Mouse (Mus musculus) neural tube, embryonic 11.5 days (tissue): Measurements from ENCODE around the gene Atp1a2. TPM values are rescaled to one million over a fixed set of nuclear protein-coding genes. Genes with fewer than 3 reads are reported as not detected.
A peak's percentile ranks its signal among the peaks of the same experiment; 100 is the strongest.
"Not testable (repeated sequence)": the region's sequence is repeated elsewhere in the genome, so short reads cannot be mapped to it uniquely, and the experiment has no call there.

Experiments
- ATAC-seq: fragments of 200-750 bp; cut with Nextera tagmentation; 2 replicates; pipeline ENCODE4 v1.8.0; 2017; ENCODE audit warnings: moderate number of reproducible peaks, mild to moderate bottlenecking, moderate TSS enrichment, moderate library complexity; ENCODE audit not compliant: insufficient read depth, low FRiP score, low TSS enrichment
- DNase-seq: peaks from one replicate; pipeline ENCODE4 v3.0.0-alpha.2; 2015; ENCODE audit warnings: low spot score
- H3K27ac ChIP-seq: fragments of 300-500 bp; sonication (generic); 2 replicates; pipeline ENCODE4 v1.5.1; 2014; ENCODE audit warnings: low read depth, mild to moderate bottlenecking, low read length
- H3K27me3 ChIP-seq: fragments of 300-500 bp; sonication (generic); 2 replicates; pipeline ENCODE4 v1.6.1; 2014; ENCODE audit warnings: mild to moderate bottlenecking, low read length, mixed read lengths; ENCODE audit not compliant: control insufficient read depth, insufficient read depth
- H3K36me3 ChIP-seq: fragments of 300-500 bp; sonication (generic); 2 replicates; pipeline ENCODE4 v1.6.1; 2014; ENCODE audit warnings: mild to moderate bottlenecking, low read length, moderate library complexity, mixed read lengths; ENCODE audit not compliant: control insufficient read depth, insufficient read depth
- H3K4me1 ChIP-seq: fragments of 300-500 bp; sonication (generic); 2 replicates; pipeline ENCODE4 v1.6.1; 2014; ENCODE audit warnings: low read length, mixed read lengths; ENCODE audit not compliant: control insufficient read depth, insufficient read depth
- H3K4me2 ChIP-seq: fragments of 300-500 bp; sonication (generic); 2 replicates; pipeline ENCODE4 v1.6.1; 2014; ENCODE audit warnings: low read depth, mild to moderate bottlenecking, moderate library complexity
- H3K4me3 ChIP-seq: fragments of 300-500 bp; sonication (generic); 2 replicates; pipeline ENCODE4 v1.5.1; 2014; ENCODE audit warnings: low read depth, low read length
- H3K9ac ChIP-seq: fragments of 300-500 bp; sonication (generic); 2 replicates; pipeline ENCODE4 v1.6.1; 2014; ENCODE audit warnings: mild to moderate bottlenecking, low read length
- H3K9me3 ChIP-seq: fragments of 300-500 bp; sonication (generic); 2 replicates; pipeline ENCODE4 v1.6.1; 2016; ENCODE audit warnings: low read length; ENCODE audit not compliant: control insufficient read depth
- WGBS: fragments of 180-500 bp; shearing (Covaris S2); extraction: QIAGEN DNeasy Blood & Tissue Kit; methylation state at CpG from one replicate; pipeline ENCODE4 v1.1.7; 2014; 5-methylcytosine and 5-hydroxymethylcytosine counted together
- polyA plus RNA-seq: library from polyadenylated mRNA; unstranded; fragments of >200 nt; fragmentation: Nextera tagmentation; extraction: Ambion mirVana; gene quantifications from 2 replicates; pipeline ENCODE4 v1.2.1, GENCODE M21; 2014

The Atp1a2 gene
- polyA plus RNA-seq, 1 experiment from 2014 or later, result 1.3 TPM

DNA sequence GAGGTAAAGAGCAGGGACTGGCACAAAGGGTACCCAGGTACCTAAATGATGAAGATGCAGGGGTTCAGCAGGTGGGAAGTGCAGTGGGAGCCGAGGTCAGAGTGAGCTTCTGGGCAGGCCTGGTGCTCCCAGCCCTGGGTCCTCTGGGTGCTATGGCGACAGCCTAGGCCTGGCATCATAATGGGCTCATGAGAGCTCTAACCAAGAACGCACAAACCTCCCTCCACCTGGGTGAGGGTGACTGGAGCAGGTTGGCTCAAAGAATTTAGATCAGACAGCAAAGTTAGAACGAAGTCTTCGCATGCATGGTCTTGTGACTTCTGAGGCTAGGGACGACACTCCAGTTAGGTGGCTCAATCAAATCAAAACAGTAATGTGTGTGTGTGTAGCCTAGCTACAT is 39.5 kb downstream of the Atp1a2 start, which contains the start of gene Atp1a4:
Gene Atp1a4, minus strand, starts transcription at position 101 of the 400 bp plus-strand sequence.
- no peak for DNase-seq
- no peak within 1 kb of the TSS for H3K4me3 ChIP-seq

DNA sequence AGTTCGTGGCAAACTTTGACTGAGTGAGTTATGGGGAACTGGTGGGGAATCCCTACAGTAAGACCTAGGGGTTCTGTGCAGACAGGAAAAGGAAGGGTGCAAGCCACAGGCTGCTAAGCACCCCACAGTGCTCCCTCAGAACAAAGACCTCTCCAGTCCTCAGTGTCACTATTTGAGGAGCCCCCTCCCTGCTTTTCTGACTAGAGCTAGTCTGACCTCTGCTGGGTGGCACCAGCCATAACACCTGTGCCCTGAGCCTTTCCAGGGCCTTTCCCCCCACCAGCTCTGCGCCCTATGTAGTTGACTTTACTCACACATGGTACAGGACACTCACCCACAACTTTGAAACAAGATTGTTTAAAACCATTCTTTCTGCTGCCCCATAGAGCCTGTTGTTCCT is 50.2 kb downstream of the Atp1a2 start:
- no peak overlapping the region for H3K4me3 ChIP-seq
- peak; percentile 61 for DNase-seq

More for the DNA sequence above, 39.5 kb downstream of the Atp1a2 start, which contains the start of gene Atp1a4:
- 94% methylated on average over 6 of the region's 6 CpGs for WGBS
- Histone ChIP-seq H3K9ac (no peak within 1 kb of the TSS), H3K27ac (no peak within 1 kb of the TSS), H3K9me3 (no peaks in the 10 kb centered on the region), H3K4me2 (no peak within 1 kb of the TSS), H3K4me1 (peaks cover 3% of the 10 kb centered on the region; the same call in 1 of the 2 replicates), H3K27me3 (no peaks in the 10 kb centered on the region), H3K36me3 (no peaks in the 10 kb centered on the region)
- ATAC-seq, result no peak

DNA sequence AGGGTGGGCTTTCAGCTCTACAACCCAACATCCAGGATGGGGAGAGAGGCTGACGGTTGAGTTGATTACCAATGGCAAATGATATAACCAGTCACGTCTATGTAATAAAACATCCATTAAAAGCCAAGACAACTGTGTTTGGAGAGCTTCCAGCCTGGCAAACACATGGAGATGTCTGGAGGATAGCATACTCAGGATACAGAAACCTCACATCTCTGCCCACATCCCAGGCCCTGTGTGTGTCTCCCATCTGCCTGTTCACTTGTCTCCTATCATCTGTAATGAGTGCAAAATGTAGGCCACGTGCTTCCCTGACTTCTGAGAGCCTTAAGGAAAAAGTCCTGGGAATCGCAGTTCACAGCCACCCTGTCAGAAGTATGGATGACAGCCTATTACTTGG is 50.6 kb downstream of the Atp1a2 start:
- no peak overlapping the region for H3K4me3 ChIP-seq
- DNase-seq (no peak), ATAC-seq (no peak)
- peaks cover 6% of the 10 kb centered on the region; the same call in 1 of the 2 replicates for H3K27me3 ChIP-seq
- H3K9me3 ChIP-seq, result no peaks in the 10 kb centered on the region
- H3K4me2 ChIP-seq, result no peak overlapping the region
- H3K27ac ChIP-seq, result no peak overlapping the region
- 66% methylated on average over 4 of the region's 4 CpGs for WGBS
- peaks cover 2% of the 10 kb centered on the region; the same call in 1 of the 2 replicates for H3K4me1 ChIP-seq
- H3K36me3 ChIP-seq, result no peaks in the 10 kb centered on the region
- no peak overlapping the region for H3K9ac ChIP-seq

More for the DNA sequence above, 50.2 kb downstream of the Atp1a2 start:
- no peak overlapping the region for H3K27ac ChIP-seq
- peaks cover 6% of the 10 kb centered on the region; the same call in 1 of the 2 replicates for H3K27me3 ChIP-seq
- ATAC-seq, result peak; percentile 52
- no peak overlapping the region for H3K9ac ChIP-seq
- 55% methylated on average over 2 of the region's 2 CpGs for WGBS
- no peaks in the 10 kb centered on the region for H3K9me3 ChIP-seq
- H3K4me1 ChIP-seq, result no peaks in the 10 kb centered on the region
- no peaks in the 10 kb centered on the region for H3K36me3 ChIP-seq
- H3K4me2 ChIP-seq, result no peak overlapping the region

DNA sequence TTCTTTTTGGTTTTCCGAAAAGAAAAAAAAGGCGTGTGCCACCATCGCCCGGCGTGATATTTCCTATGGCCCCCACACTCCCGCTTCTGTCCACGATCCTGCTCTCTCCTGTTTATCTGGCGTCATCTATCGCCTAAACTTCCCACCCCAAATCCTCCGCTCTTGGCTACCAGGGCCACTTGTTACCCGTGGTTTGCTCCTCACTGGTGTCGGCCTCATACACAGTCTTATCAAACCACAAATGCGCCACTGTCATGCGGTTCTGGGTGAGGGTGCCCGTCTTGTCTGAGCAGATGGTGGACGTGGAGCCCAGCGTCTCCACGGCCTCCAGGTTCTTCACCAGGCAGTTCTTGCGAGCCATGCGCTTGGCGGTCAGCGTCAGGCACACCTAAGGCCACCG is 53.2 kb downstream of the Atp1a2 start:
- 38% methylated on average over 23 of the region's 23 CpGs for WGBS
- not testable (repeated sequence) for H3K4me1 ChIP-seq, ATAC-seq, H3K4me3 ChIP-seq, H3K4me2 ChIP-seq, H3K27ac ChIP-seq, DNase-seq, H3K36me3 ChIP-seq, H3K9me3 ChIP-seq, H3K9ac ChIP-seq, H3K27me3 ChIP-seq

DNA sequence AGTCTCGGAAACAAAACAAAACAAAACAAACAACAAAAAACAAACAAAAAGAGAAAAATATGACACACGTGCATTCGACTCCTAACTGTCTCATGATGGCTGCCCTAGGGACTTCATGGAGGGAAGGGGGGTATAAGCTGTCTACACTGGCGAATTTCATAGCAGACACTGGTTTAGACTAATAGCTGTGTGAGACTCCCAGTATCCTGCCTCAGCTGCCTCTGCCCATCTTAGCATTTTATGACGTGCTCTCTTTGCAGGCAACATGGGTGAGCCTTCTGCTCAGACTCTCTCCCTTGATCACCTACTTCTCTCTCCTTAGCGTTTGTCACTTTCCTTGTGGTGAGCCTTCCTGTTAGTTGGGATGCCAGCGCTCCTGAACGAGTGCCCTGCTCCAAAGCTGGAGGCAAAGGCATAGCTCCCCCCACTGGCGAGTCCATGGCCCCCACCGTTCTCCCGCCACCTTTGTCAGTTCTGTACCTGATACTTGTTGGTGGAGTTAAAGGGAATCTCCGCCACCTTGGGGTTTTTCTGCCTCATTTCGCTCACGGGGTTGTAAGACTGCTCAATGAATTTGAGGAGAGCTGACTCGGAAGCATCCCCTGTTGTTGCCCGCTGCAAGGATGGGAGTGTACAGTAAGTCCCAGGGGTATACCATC is 54.2 kb downstream of the Atp1a2 start:
- Histone ChIP-seq H3K9ac (no peak overlapping the region), H3K27me3 (peaks cover 6% of the 10 kb centered on the region; the same call in 1 of the 2 replicates), H3K36me3 (no peaks in the 10 kb centered on the region), H3K4me1 (peaks cover 6% of the 10 kb centered on the region; the same call in 1 of the 2 replicates), H3K9me3 (no peaks in the 10 kb centered on the region), H3K27ac (no peak overlapping the region), H3K4me3 (no peak overlapping the region), H3K4me2 (peak overlapping the region; percentile 7; the same call in 1 of the 2 replicates)
- ATAC-seq (no peak), DNase-seq (no peak)
- 31% methylated on average over 16 of the region's 16 CpGs for WGBS

DNA sequence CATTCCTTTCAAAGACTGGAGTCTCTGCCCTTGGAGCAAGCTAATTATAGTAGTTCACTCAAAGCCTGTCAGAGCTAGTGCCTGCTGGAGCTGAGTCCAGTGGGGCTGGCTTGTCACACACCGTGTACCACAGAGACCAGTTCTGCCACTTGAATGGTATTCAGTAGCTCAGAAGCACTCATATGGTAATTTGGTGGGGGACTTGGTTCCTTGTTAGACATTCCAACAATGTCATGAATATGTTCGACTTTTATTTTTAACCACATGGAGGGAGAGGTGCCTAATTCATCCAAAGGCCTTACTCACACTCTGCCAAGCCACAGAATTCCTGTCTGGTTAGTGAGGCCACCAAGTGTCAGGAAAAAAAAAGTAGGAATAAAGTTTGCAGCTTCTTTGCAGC is 55.5 kb downstream of the Atp1a2 start:
- H3K36me3 ChIP-seq, result no peaks in the 10 kb centered on the region
- 42% methylated on average over 2 of the region's 2 CpGs for WGBS
- no peak overlapping the region for H3K4me3 ChIP-seq
- DNase-seq (peak; percentile 38), ATAC-seq (0 out of 2 replicates have a peak, but pooled peaks have one; percentile 43)
- H3K27ac ChIP-seq, result no peak overlapping the region
- no peaks in the 10 kb centered on the region for H3K9me3 ChIP-seq
- peaks cover 6% of the 10 kb centered on the region; the same call in 1 of the 2 replicates for H3K27me3 ChIP-seq
- H3K9ac ChIP-seq, result no peak overlapping the region
- H3K4me1 ChIP-seq, result peaks cover 6% of the 10 kb centered on the region; the same call in 1 of the 2 replicates
- no peak overlapping the region for H3K4me2 ChIP-seq

DNA sequence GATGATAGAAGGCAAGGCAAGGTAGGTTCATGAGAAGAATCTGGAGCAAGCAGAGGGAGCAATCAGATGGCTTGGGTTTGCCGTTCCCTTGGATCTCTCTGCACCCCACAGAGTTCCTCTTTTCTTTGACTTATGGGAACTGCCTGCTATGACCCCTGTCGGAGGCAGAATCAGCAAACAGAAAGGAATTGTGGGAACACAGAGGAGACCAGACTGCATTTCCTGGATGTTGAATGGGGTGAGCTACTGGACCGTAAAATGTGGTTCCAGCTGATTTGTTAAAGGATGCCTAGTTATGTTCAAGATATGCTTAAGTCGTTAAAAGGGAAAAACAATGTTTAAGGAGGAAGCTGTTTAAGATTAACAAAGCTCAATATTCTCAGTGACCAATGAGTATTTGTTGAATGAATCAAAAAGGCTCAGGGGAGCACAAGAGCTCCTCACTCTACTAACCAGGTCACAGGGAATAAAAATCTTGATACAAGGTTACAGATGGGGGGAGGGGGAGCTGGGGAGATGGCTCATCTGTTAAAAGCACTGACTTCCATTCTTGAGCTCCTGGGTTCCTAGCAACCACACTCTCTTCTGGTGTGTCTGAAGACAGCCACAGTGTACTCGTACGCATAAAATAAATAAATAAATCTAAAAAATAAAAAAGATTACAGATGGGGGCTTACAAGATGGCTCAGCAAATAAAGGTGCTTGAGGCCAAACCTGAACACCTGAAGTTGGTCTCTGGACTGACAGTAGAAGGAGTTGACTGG is 56.7 kb downstream of the Atp1a2 start:
- Histone ChIP-seq H3K9ac (no peak overlapping the region), H3K27ac (no peak overlapping the region), H3K4me3 (no peak overlapping the region), H3K36me3 (no peaks in the 10 kb centered on the region), H3K9me3 (no peaks in the 10 kb centered on the region), H3K4me2 (no peak overlapping the region), H3K27me3 (peaks cover 6% of the 10 kb centered on the region; the same call in 1 of the 2 replicates), H3K4me1 (peaks cover 6% of the 10 kb centered on the region; the same call in 1 of the 2 replicates)
- 32% methylated on average over 6 of the region's 6 CpGs for WGBS
- ATAC-seq (peak; percentile 52; the same call in 1 of the 2 replicates), DNase-seq (peak; percentile 41)

DNA sequence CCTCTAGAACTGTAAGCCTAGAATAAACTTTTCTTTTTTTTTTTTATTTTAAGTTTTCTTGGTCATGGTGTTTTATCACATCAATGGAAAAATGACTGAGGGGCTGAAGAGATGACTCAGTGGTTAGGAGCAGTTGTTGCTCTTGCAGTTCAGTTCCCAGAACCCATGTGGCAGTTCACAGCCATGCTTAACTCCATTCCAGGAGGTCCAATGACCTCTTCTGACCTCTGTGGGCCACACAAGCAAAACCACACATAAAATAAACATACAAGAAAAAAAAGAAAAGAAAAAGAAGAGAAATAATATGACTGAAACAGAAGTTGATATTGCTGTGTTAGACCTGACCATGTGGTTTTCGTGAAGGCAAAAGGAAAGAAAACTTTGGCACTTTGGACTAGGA is 68.6 kb downstream of the Atp1a2 start:
- no peaks in the 10 kb centered on the region for H3K4me1 ChIP-seq
- no peak for DNase-seq
- H3K4me2 ChIP-seq, result no peak overlapping the region
- no peak overlapping the region for H3K9ac ChIP-seq
- H3K27ac ChIP-seq, result no peak overlapping the region
- H3K4me3 ChIP-seq, result no peak overlapping the region
- H3K9me3 ChIP-seq, result no peaks in the 10 kb centered on the region
- no peaks in the 10 kb centered on the region for H3K27me3 ChIP-seq
- no peaks in the 10 kb centered on the region for H3K36me3 ChIP-seq
- no peak for ATAC-seq
- 94% methylated on average over 1 of the region's 1 CpGs for WGBS
